In genomic region chr4:155774280-155774754, GRCm38 (mm10) we compare ENCODE assay signal across 8 mouse cellular contexts. TPM values are rescaled to one million over a fixed set of nuclear protein-coding genes. Genes with fewer than 3 reads are reported as not detected.
A peak's percentile ranks its signal among the peaks of the same experiment; 100 is the strongest.
DNase-seq lines count a peak whose midpoint lies in the region; ATAC-seq and TF ChIP-seq lines count a peak whose summit lies in the region.

Vwa1 (minus strand) TSS chr4:155774698.

- no peaks in the 10 kb centered on the region for H3K9me3 ChIP-seq in MEL (replicated peaks; ENCODE audit: insufficient read depth, low read length)
- no peaks in the 10 kb centered on the region for H3K9me3 ChIP-seq in lung, embryonic 16.5 days (ENCODE audit: control insufficient read depth, low read length)

- peak within 1 kb of the TSS; percentile 4 to 38; a peak in 2 of 4 replicates for H3K4me3 ChIP-seq in MEL (ENCODE audit: control insufficient read depth in 1 of 2, insufficient read depth in 1 of 2, low read depth in 2 of 2, low read length in 2 of 2)
- H3K4me3 ChIP-seq in lung, embryonic 16.5 days (ENCODE audit: low read length): peak within 1 kb of the TSS; percentile 49

- ATAC-seq in lung, embryonic 16.5 days (ENCODE audit: low read depth): peak; percentile 71

- H3K4me2 ChIP-seq in lung, embryonic 16.5 days (ENCODE audit: low read depth, low read length): peak within 1 kb of the TSS; percentile 87

- no peak for TF ChIP-seq RAD21 in MEL (IDR thresholded peaks at IDR 0.05; ENCODE audit: low read depth, low read length)

- H3K79me2 ChIP-seq in MEL (ENCODE audit: control insufficient read depth, insufficient read depth, low read length, poor library complexity): peaks cover 3% of the 10 kb centered on the region; the same call in 1 of the 2 replicates

- no peak for TF ChIP-seq CTCF in MEL (IDR thresholded peaks at IDR 0.05 in 2 of 3, conservative IDR thresholded peaks at IDR 0.05 in 1 of 3; ENCODE audit: control insufficient read depth in 1 of 3, insufficient read depth in 1 of 3, low read depth in 2 of 3, low read length in 3 of 3, poor library complexity in 1 of 3, severe bottlenecking in 1 of 3)

- WGBS in lung, embryonic 16.5 days: under 1% methylated on average over 35 of the region's 35 CpGs

- H3K4me1 ChIP-seq in MEL (ENCODE audit: control insufficient read depth in 1 of 2, insufficient read depth in 2 of 2, low read length in 2 of 2): peaks cover 6 to 30% of the 10 kb centered on the region in 2 experiments
- H3K4me1 ChIP-seq in lung, embryonic 16.5 days (replicated peaks; ENCODE audit: control insufficient read depth, insufficient read depth, low read length): peaks cover 45% of the 10 kb centered on the region

- H3K36me3 ChIP-seq in MEL (ENCODE audit: control insufficient read depth in 1 of 2, insufficient read depth in 2 of 2, low read length in 2 of 2): peaks cover 0 to 8% of the 10 kb centered on the region in 2 experiments; a peak in 2 of 4 replicates
- H3K36me3 ChIP-seq in lung, embryonic 16.5 days (ENCODE audit: control insufficient read depth, insufficient read depth, low read length): no peaks in the 10 kb centered on the region

- H3K9ac ChIP-seq in MEL (ENCODE audit: control insufficient read depth, low read depth, low read length, poor library complexity, severe bottlenecking): peak within 1 kb of the TSS; percentile 24; the same call in 1 of the 2 replicates
- peak within 1 kb of the TSS; percentile 57 for H3K9ac ChIP-seq in lung, embryonic 16.5 days (ENCODE audit: low read length)

- no peak within 1 kb of the TSS for H3K27ac ChIP-seq in MEL (ENCODE audit: control insufficient read depth, low read depth, low read length)
- peak within 1 kb of the TSS; percentile 75 for H3K27ac ChIP-seq in lung, embryonic 16.5 days (ENCODE audit: low read length)

- no peaks in the 10 kb centered on the region for H3K27me3 ChIP-seq in MEL (ENCODE audit: control insufficient read depth in 1 of 2, insufficient read depth in 2 of 2, low read length in 2 of 2)
- peaks cover 17% of the 10 kb centered on the region for H3K27me3 ChIP-seq in lung, embryonic 16.5 days (ENCODE audit: control insufficient read depth, insufficient read depth, low read depth, low read length)

- peak; percentile 83 for DNase-seq in MEL (ENCODE audit: low read depth, low spot score)
- DNase-seq in cerebellum, adult 8-10 months: peak; percentile 88
- peak; percentile 85 for DNase-seq in forelimb bud, embryonic 11.5 days (ENCODE audit: low read depth, low spot score)
- peak; percentile 94 for DNase-seq in heart, postnatal 4 days
- peak; percentile 78 to 82 for DNase-seq in layer of hippocampus, adult 8-10 months (ENCODE audit: low spot score in 2 of 2)
- peak; percentile 63 for DNase-seq in retina, adult 2 months (ENCODE audit: low read depth, low spot score)
- peak; percentile 86 for DNase-seq in thymus, postnatal 25 days

- no peak for TF ChIP-seq POLR2A in MEL (IDR thresholded peaks at IDR 0.05; ENCODE audit: control insufficient read depth in 1 of 2, insufficient read depth in 1 of 2, low read depth in 1 of 2, low read length in 2 of 2, poor library complexity in 1 of 2)

- no peak for TF ChIP-seq EP300 in MEL (IDR thresholded peaks at IDR 0.05; ENCODE audit: low read depth in 1 of 2, low read length in 2 of 2)

TF ChIP-seq in MEL, 35 proteins besides CTCF, POLR2A, EP300 and RAD21:
- no peak for TF ChIP-seq KAT2A (conservative IDR thresholded peaks at IDR 0.05; ENCODE audit: low read depth, low read length)
- peak; percentile 19; the same call in 1 of the 2 replicates for TF ChIP-seq NRF1 (IDR thresholded peaks at IDR 0.05; ENCODE audit: insufficient read depth, low read depth, low read length, poor library complexity, severe bottlenecking)
- TF ChIP-seq POLR2AphosphoS5 (IDR thresholded peaks at IDR 0.05; ENCODE audit: borderline replicate concordance, low read depth, low read length): no peak
- TF ChIP-seq SMC3 (IDR thresholded peaks at IDR 0.05; ENCODE audit: low read depth, low read length): no peak
- TF ChIP-seq E2F4 (IDR thresholded peaks at IDR 0.05; ENCODE audit: borderline replicate concordance, low read depth, low read length): no peak
- no peak for TF ChIP-seq ZC3H11A (IDR thresholded peaks at IDR 0.05; ENCODE audit: low read depth, low read length)
- TF ChIP-seq SIN3A (IDR thresholded peaks at IDR 0.05; ENCODE audit: low read length): peak; percentile 38; the same call in 1 of the 2 replicates
- peak; percentile 57; the same call in 1 of the 2 replicates for TF ChIP-seq MAX (IDR thresholded peaks at IDR 0.05; ENCODE audit: low read length)
- no peak for TF ChIP-seq GATA1 (IDR thresholded peaks at IDR 0.05; ENCODE audit: low read depth, low read length)
TF ChIP-seq in MEL: peak in this region for 3.

RNA-seq across cellular contexts. Expression of gene Vwa1, which starts in this region (rescaled TPM):
- 0.33 and 0.42 TPM in 2 replicates for total RNA-seq in MEL (2012; rRNA removed)
- polyA plus RNA-seq in MEL (2012; ENCODE audit: insufficient read depth in 1 of 2, insufficient read length in 2 of 2, low read depth in 1 of 2, low replicate concordance in 2 of 2, missing spikeins in 1 of 2): under 1 TPM in 1 of 2 experiments, not detected in 1; 0.33 TPM
- 10 to 100 TPM; 11.5 to 12.5 TPM for total RNA-seq in heart, postnatal 4 days (2021)
- 10 to 100 TPM; 13.3 to 14.9 (median 14.2) TPM for total RNA-seq in layer of hippocampus, adult 8-10 months (2022)
- 7.5 and 8.6 TPM in 2 replicates for polyA plus RNA-seq in lung, embryonic 16.5 days (2015; fragmentation: Nextera tagmentation; extraction: Ambion mirVana)

Comparison
In these comparisons a context has a peak if more than half of its experiments do, and no peak if none do; other contexts are left out.
1. Peak in DNase-seq, H3K4me3 ChIP-seq and H3K9ac ChIP-seq in MEL; RNA of the gene not detected or under 1 TPM.